Mouse (Mus musculus): ENCODE data around the gene Tecr.

Gene Tecr

DNA sequence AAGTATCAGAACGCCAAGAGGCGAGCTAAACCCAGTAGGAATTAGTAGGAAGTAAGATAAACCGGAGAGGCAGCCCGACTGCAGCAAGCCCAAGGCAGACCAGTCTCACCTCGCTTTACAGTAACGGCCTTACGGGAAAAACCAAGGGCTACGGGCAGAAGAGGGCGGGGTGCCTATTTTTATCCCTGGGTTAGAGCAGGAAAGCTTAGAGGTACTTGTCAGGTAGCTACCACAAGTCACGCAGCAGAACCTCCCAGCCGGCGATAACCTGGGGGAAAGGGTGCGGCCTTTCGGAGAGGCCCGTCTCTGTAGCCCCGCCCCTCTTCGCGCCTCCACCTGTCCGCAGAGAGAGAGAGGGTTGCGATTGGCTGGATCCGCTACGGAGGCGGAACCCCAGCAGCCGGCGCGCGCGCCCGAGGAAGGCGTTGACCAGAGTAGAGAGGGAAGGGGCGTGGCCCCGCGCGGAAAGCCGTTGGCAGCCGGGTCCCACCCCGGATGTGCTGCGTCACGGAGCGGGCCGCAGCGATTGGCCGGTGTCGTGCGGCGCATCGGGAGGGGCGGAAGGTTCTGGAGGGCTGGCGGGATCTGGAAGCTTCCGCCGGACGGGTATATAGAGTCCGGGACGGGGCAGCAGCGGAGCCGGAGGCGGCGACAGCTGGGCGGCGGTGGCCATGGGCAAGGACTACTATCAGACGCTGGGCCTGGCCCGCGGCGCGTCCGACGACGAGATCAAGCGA, at the start of gene Tecr, which contains the start of gene Dnajb1:
TSS of gene Tecr (minus strand) at position 311 of the 737 bp plus-strand sequence.
TSS of gene Dnajb1 (plus strand) at position 533 of the 737 bp plus-strand sequence.
- DNase-seq (ENCODE audit: low read depth, low spot score): peak; percentile 100

DNA sequence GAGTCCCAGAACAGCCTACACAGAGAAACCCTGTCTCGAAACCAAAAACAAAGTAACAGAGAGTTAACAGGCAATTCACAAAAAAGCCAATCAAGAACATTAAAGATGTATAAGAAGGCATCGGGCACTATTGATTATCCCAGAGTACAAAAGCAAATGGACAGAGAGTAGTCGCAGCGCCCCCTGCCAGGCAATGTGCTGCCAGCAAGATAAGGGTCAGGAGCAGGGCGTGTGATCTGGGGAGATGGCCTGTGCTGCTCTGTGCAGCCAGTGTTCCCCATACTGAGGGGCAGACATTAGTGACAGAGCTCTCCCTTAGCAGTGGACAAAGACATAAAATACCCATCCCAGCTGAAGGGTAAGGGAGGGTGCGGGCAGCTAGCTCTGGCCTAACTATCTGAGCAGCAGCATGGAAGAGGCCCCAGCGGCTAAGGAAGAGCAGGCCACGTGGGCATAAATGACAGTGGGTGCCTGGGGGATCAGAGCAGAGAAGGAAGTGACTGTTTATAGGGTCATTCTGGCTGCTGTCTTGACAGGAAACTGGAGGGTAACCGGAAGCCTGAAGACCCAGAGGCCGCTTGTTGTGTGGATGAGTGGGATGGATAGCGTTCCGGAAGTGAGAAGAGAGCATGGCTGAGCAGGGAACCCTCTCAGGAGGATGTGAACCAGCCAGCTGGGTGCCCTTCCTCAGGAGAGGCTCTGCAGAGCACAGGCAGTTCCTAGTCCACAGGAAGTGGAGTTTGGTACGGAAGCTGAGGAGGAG, 48.9 kb upstream of the Tecr start:
- DNase-seq (ENCODE audit: low read depth, low spot score): no peak

DNA sequence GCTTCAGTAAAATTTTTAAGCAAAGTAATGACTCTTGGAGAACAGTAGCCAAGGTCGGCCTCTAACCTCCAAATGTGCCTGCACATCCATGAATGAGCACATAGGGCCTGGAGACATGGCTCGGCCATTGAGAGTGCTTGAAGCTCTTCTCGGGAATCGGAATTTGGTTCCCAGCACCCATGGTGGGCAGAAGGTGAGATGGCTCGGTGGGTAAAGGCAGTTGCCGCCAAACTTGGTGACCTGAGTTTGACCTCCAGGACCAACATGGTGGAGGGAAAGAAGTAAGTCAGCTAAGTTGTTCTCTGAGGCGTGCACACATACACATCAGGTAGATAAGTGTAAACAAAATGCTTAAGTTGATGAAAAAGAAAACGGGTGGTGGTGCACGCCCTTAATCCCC, 48.3 kb upstream of the Tecr start:
- DNase-seq (ENCODE audit: low read depth, low spot score): no peak

DNA sequence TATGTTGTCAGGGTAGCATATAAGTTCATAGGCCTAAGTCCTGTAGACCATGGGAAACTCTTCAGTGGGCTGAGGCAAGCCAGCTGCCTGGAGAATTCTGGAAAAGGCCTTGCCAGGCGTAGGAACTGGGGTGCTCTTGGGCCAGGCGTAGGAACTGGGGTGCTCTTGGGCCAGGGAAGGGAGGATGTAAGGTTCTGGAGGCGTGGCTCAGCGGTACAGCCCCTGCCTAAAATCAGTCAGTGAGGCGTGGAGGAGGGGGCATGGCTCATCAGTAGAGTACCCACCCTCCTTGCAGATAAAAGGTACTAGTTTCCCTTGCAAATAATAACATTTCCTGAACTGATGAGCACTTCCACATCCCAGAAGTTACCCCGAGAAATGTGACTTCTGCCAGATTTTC, 47.0 kb upstream of the Tecr start:
- DNase-seq (ENCODE audit: low read depth, low spot score): no peak

DNA sequence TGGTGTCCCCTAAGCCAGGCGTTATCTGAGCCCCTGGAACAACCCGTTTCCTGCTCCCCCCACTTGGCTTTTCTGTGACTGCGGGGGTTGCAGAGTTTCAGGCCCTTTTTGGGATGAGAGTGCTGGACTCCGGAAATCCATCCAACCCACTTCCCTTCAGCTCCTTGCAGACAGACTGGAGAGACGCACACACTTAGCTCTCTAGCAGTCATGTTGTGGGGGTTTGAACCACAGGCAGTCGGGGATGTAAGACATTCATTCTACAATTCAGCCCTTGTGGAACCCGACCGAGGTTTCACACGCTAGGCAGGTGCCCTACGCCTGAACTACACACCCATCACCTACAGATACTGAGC, 45.9 kb upstream of the Tecr start:
- DNase-seq (ENCODE audit: low read depth, low spot score): no peak

DNA sequence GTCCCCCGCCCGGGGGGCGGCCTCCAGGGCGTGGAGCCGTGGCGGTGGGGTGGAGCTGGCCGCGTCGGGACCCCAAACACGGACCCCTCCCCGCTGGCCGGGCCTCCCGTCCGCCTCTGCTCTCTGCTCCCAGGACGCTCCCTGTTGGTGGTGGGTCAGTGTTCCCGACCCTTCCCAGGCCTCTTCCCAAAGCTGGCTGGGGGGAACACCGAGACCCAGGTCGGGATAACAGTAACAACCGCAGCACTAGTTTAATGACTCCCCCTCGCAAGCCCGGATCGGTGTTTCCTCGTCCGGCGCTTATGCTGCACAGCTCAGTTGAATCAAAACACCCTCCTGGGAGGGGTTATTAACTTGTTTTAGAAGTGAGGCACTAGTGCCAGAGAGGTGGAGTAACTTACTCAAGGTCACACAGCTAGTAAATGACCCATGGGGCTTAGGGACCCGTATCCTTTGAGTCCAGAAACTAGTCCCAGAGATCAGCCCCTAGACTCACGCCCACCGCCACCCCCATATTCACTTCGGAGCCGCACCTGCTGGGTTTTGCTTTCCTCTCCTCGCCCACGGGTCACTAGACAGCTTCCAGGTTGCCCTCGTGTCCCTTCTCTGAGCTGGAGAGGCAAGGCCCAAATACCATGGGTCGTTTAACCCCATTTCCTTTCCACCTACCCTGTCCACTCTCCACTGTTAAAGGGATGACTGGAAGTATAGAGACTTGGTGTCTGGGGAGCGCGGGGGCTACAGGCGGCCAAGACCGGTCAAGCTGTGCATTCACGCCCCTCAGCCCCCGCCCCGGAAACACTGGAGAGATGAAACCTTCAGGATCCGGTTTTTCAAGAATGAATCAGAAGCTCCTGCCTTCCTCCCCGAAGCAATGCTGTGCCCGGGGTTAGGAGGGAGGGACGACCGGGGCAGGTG, 45.2 kb upstream of the Tecr start:
- no peak for DNase-seq (ENCODE audit: low read depth, low spot score)

DNA sequence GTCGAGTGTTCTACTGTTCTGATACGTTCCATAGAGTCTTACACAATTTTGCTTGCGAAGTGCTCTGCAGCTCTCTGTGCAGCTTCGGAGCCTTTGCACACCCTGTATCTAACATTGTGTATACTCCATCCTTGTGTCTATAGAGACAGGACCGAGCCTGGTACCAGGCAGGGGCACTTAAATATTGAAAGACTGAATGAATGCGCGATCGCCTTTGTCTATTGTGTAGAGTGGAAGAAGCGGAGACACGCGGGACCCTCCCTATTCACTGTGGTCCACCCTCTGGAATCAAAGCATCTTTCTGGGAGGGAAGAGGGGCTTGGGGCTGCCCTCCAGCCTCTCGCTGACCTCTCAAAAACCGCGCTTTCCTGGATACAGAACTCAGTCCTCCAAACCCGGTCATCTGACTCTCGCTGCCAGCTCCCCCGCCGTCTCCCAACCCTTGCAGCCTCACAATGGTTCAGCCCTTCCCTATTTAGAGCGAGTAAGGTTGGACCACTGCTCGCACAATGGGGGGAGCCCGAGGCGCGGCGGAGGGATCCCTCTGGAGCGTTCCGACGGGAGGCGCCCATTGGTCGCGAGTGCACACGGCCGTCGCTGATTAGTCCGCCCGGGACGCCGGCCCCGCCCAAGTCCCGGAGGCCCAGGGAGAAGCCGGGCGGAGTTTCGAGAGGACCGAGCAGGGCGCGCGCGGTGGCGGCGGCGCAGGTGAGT, 44.4 kb upstream of the Tecr start, which contains the start of gene Gipc1:
TSS of gene Gipc1 (plus strand) at position 648 of the 714 bp plus-strand sequence.
- DNase-seq (ENCODE audit: low read depth, low spot score): peak; percentile 98

DNA sequence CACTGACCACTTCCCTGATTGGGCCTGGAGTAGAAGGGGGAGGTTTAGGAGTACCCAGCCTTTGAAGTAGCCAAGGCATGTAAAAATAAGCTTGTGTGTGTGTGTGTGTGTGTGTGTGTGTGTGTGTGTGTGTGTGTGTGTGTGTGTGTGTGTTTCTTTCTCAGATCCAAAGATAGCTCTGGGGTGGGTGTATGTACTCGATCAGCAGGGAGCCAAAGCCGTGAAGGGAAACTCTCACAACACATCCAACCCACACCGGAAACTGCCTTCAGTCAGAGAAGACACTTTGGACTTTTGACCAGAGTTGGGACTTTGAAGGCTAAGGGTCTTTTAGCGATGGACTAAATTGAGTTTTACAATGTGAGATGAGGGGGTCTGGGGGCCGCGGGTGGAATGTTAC, 41.9 kb upstream of the Tecr start:
- no peak for DNase-seq (ENCODE audit: low read depth, low spot score)

DNA sequence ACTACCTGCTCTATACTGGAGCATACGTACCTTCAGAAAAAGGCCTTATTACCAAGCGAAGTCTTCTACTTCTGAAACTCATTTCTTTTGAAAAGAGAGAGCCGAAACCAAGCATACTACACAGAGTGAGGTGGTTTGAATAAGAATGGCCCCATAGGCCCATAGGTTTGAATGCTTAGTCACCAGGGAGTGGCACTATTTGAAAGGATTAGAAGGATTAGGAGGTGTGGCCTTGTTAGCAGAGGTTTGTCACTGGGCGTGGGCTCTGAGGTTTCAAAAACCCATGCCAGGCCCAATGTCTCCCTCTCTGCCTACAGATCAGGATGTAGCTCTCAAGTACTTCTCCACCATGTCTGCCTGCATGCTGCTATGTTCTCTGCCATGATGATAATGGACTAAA, 40.3 kb upstream of the Tecr start:
- DNase-seq (ENCODE audit: low read depth, low spot score): no peak

DNA sequence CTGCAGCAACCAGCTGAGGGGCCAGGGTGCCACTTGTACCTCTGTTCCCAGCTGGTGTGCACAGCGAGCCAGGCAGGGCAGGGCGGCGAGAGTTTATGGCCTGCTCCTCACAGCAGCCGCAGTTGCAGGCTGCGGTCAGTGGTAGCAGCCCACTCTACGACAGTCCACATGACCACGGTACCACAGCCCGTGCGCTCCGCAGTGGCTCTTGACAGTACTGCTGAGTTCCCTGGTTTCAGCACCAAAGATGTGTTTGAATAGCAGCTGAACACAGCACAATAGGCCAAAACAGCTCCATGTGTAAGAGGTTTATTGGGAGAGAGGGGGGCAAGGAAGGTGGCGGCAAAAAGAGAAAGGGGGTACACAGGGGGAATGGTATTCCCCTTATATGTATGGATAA, 39.7 kb upstream of the Tecr start:
- DNase-seq (ENCODE audit: low read depth, low spot score): no peak

DNA sequence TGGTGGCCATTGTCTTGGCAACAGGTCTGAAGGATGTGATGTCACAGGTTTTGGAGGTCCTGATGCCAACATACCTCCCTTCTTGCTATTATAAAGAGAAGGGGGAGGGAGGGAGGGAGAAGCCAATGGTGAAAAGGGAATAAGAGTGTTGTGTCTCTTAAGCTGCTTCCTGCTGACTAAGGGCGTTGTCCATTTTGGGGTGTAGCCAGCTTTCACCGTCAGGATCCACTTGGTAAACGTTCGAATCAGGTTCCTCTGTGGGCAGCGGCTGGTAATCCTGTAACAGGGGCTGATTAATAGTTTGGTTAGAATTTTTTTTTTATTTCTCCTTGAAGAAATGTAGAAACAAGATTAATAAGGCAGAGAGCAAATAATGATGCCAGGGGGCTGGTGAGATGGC, 31.9 kb upstream of the Tecr start:
- no peak for DNase-seq (ENCODE audit: low read depth, low spot score)

DNA sequence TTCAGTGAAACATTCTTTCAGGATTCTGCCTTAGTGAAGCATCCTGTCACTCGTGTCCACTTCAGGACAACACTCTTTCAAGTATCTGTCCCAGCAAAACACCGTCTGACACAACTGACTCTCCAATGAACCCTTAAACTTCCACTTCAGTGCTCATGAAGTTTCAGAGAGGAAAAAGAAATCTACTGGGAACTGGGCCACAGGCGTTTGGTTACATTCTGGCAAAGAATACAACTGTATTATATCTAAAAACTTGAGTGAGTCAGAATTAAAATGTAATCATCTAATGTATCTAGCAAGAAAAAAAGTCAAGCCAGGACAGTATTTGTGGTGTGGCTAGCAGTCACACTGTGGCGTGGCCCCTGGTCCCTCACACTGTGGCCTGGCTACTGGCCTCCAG, 31.1 kb upstream of the Tecr start:
- no peak for DNase-seq (ENCODE audit: low read depth, low spot score)

DNA sequence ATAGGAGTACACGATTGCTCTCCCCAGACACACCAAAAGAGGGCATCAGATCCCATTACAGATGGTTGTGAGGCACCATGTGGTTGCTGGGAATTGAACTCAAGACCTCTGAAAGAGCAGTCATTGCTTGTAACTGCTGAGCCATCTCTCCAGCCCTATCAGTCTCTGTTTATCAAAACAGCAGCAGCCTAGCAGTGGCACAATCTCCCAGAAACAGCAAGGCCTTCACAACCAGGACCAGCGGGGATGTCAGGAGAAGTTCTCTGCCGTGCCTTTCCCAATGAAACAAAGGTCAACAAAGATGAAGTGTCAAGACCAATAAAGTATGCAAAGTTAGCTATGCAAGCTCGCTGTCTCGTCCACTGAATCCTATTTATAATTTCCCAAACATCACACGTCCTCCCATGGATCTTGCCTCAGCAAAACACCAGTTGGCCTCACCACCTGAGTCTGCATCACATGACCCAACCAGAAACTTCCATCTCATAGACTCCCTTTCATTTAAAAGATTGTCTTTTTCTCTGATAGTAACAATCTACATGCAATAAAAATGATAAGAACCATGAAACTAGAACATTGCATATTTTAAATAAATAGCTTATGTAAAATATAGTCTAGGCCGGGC, 24.4 kb upstream of the Tecr start:
- no peak for DNase-seq (ENCODE audit: low read depth, low spot score)

DNA sequence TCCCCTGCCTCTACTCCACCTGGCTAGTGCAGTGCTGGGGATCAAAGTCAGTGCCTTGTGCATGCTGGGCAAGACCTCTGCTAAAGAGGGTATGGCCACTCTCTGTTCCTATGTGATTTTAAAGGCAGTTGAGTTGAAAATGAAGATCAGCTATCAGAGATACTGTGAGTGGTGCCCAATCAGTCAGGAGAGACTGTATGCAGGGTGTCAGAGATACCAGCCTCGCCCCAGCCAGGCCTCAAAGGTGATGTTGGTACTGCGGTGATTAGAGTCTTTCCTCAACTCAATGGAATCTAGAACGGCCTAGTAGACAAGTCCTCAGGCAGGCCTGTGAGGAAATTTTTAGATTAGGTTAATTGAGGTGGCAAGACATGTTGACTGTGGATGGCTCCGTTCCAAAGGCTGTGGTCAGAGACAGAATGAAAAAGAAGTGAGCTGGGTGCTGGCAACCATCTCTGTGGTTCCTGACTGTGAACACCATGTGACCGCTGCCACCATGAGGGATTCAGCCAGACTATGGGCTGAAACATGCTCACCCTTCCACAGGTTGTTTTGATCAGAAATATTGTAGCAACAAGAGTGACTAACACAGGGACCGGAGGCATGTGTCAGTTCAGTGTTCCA, 18.0 kb upstream of the Tecr start:
- DNase-seq (ENCODE audit: low read depth, low spot score): no peak

DNA sequence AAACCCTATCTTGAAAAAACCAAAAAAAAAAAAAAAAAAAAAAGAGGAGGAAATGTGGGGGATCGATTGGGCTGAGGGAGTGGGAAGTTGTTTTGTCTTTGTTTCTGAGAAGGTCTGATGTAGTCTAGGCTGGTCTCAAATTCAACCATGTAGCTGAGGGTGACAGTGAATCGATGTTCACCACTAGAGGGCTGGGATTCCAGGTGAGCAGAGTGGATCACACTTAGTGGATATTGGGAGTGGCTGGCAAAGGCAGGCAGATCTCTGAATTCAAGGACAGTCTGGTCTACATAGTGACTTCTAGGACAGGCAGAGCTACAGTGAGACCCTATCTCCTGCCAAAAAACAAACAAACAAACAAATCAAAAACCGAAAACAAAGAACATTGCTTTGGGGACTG, 17.0 kb upstream of the Tecr start:
- DNase-seq (ENCODE audit: low read depth, low spot score): no peak

DNA sequence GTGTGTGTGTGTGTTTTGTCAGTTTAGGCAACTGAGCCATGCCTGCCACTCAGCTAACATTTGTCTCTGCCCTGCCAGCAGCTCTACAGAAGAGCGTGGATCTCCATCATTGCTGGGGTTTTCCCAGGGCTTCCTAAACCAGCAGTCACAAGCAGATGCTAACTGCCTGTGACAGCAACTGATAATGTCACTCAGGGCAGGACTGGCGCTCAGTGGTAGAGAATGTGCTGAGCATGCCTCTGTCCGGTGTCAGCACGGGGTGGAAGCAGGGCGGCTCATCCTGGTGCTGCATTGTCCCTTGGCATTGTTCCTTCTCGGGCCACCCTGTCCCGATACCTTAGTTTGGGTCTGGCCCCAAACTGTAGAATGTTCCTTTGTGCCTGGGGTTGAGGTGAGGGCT, 15.8 kb upstream of the Tecr start:
- DNase-seq (ENCODE audit: low read depth, low spot score): no peak

DNA sequence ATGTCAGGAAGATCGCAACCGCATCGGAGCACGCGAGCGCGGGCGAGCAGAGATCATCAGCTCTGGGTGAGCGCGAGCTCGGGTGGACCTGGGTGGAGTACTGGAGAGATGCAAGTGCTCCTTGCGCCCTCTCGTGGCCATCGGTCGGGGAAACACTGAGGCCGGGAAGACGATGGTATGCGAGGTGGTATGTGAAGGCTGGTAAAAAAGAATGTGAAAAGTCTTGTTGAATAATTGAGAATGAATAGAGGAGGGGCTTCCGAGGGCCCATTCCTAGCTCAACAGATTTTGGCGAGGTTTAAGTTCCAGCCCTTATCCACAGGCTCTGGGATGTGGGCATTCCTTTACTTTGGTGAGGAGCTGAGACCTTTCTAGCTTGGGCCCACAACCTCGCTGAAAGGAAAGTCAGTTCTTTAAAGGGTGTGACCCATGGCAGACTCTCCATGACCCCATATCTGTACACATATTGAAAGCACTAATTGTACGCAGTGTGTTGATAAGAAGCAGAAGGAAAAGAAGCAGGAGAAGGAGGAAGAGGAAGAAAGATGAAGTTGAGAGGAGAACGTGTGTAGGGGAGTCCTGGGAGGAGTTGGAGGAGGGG, 14.7 kb upstream of the Tecr start:
- DNase-seq (ENCODE audit: low read depth, low spot score): peak; percentile 78

DNA sequence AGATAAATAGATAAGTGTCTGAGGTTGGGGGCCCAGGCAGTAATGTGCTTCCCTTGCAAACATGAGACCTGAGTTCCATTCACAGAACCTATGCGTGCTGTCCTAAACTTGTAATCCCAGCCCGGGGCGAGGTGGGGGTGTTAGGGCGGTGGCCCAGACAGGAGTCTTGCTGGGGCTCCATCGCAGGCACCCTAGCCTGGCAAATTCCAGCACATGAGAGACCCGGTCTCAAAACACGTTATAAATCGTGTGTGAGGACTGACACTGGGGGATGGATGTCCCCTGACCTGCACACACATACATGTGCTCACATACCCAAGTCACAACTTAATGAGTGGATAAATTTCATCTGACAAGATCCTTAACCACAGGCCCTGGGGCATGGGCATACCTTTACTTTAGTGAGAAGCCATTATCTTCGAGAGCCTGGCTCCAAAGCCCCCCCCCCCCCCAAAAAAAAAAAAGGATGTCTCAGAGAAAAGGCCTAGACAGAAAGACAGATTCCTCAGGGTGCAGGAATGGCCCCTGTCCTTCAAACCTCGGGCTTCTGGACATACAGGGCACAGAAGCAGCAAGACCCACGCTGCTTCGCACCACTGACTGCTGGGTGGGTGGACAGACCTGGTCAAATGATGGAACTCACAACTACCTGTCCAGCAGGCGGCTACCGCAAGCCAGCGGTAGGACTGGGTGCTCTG, 14.1 kb upstream of the Tecr start:
- no peak for DNase-seq (ENCODE audit: low read depth, low spot score)

DNA sequence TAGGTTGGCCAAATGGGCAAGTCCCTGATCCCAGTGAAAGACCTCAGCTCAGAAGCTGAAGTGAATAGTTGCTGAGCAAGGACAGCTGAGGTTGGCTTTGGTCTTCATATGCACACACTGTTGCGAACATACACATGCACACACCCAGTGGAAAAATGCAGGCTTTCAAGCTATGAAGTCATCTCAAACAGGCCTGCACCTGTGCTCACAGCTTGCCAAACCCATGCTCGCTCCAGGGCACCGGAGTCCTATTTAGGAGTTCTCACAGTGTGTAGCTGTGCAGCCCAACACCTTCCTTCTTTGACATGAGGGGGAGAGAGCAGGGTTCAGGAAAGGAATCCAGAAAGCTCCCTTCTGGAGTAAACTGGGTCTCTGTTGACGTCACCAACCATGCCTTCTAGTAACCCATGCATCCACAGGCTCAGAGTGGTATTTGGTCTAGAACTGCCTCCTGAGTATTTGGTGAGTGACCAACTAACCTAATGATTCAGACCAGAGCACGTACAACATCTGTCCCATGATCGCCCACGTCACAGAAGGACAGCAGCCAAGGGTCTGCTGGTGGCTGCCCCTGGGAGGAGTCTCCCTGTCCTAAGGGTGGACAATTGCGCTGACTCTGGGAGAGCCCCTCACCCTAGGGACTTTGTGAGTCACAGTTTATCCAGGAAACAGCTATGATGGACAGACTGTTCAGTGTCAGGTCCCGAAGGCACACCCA, 12.0 kb upstream of the Tecr start:
- DNase-seq (ENCODE audit: low read depth, low spot score): no peak
